Mouse (Mus musculus): ENCODE data around the gene Zbtb8a.

The Zbtb8a gene

GRCm38 (mm10) chr4:129335216-129336074, 42.5 kb downstream of the Zbtb8a start, which contains the start of the genes Rbbp4 and Zbtb8os:
Gene Rbbp4, minus strand, starts transcription at chr4:129335370.
Gene Zbtb8os, plus strand, starts transcription at chr4:129335695.
- DNase-seq (ENCODE audit: low spot score) = peak; percentile 100

GRCm38 (mm10) chr4:129334677-129335215, 43.2 kb downstream of the Zbtb8a start:
- DNase-seq (ENCODE audit: low spot score) = peak; percentile 74

- DNase-seq (ENCODE audit: low spot score) = no peak
Observed at GRCm38 (mm10) chr4:129332846-129333245, 45.1 kb downstream of the Zbtb8a start.

GRCm38 (mm10) chr4:129326191-129326590, 51.7 kb downstream of the Zbtb8a start:
- no peak for DNase-seq (ENCODE audit: low spot score)

GRCm38 (mm10) chr4:129324756-129325155, 53.2 kb downstream of the Zbtb8a start:
- DNase-seq (ENCODE audit: low spot score) = no peak

- DNase-seq (ENCODE audit: low spot score) = no peak
Observed at GRCm38 (mm10) chr4:129323491-129323890, 54.4 kb downstream of the Zbtb8a start.

- DNase-seq (ENCODE audit: low spot score) = no peak
Observed at GRCm38 (mm10) chr4:129322042-129322441, 55.9 kb downstream of the Zbtb8a start.

GRCm38 (mm10) chr4:129320876-129321275, 57.0 kb downstream of the Zbtb8a start:
- DNase-seq (ENCODE audit: low spot score) = no peak

- DNase-seq (ENCODE audit: low spot score) = no peak
Observed at GRCm38 (mm10) chr4:129313886-129314285, 64.0 kb downstream of the Zbtb8a start.

- no peak for DNase-seq (ENCODE audit: low spot score)
Observed at GRCm38 (mm10) chr4:129307936-129308335, 70.0 kb downstream of the Zbtb8a start.

- no peak for DNase-seq (ENCODE audit: low spot score)
Observed at GRCm38 (mm10) chr4:129304306-129304705, 73.6 kb downstream of the Zbtb8a start.

- no peak for DNase-seq (ENCODE audit: low spot score)
Observed at GRCm38 (mm10) chr4:129303816-129304215, 74.1 kb downstream of the Zbtb8a start.

Data from embryo, embryonic 10.5 days (tissue).